Mouse (Mus musculus) adrenal gland, postnatal 14 days (tissue): ENCODE results near the gene Trim43a. TPM values are rescaled to one million over a fixed set of nuclear protein-coding genes. Genes with fewer than 3 reads are reported as not detected.

ENCODE experiments used
- total RNA-seq: library from RNA; stranded (reverse); gene quantifications from 2 replicates; pipeline ENCODE4 v1.2.3, GENCODE M21; 2021

The Trim43a gene
- total RNA-seq, 1 experiment from 2014 or later = 0.30 TPM

Other genes starting within 250 kb of the Trim43a start
- gene Snx14, start 141.9 kb upstream of the Trim43a start, total RNA-seq = 46.6 and 47.9 TPM in 2 replicates
- not detected in 2 replicates for gene Gm20537, start 124.3 kb upstream of the Trim43a start, total RNA-seq
- gene Syncrip, start 98.3 kb upstream of the Trim43a start, total RNA-seq = 117 and 126 TPM in 2 replicates
- gene Zfp949, start 32.9 kb upstream of the Trim43a start, total RNA-seq = 9.1 and 11.7 TPM in 2 replicates
- 33.7 and 37.2 TPM in 2 replicates for gene Mthfsl, start 139.4 kb downstream of the Trim43a start, total RNA-seq
- 1.1 and 4.7 TPM in 2 replicates for gene Bcl2a1d, start 151.0 kb downstream of the Trim43a start, total RNA-seq